Mouse (Mus musculus) cortical plate, adult 2 months (tissue): ENCODE data around the gene AW549877.

Experiments used
- CTCF ChIP-seq: fragments of 200-500 bp; IDR thresholded peaks from 2 replicates; pipeline ENCODE4 v1.5.1; 2011; ENCODE audit warnings: mild to moderate bottlenecking, control low read depth, low read length; ENCODE audit not compliant: insufficient read depth; ENCODE audit errors: extremely low read depth
- POLR2A ChIP-seq: fragments of 200-500 bp; IDR thresholded peaks from 2 replicates; pipeline ENCODE4 v1.6.1; 2011; ENCODE audit warnings: mild to moderate bottlenecking, low read length, control low read depth; ENCODE audit not compliant: insufficient read depth; ENCODE audit errors: extremely low read depth

DNA sequence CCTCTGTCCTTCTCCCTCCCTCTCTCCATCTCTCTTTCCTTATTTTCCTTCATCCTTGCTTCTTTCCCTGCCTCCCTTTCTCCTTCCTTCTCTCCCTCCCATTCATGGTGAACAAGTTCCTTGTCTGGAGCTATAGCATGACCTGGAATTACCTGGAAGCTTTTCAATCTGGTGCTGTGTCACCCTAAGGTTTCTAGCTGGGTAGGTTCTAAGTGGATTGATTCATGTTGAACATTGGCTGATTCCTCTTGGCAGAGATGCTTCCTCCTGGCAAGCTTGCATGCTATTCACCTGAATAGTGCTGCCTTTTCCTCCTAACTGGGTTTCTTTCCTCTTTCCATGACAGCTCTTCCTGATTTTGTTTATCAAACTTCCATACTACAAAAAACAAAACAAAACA is 33.4 kb upstream of the AW549877 start:
- no peak for TF ChIP-seq CTCF
- no peak for TF ChIP-seq POLR2A
